Mouse (Mus musculus) olfactory bulb, adult 2 months (tissue): ENCODE measurements at regions not wholly inside any gene's neighbourhood (a gene's known extent, or its start where the extent isn't known, plus 50 kb on each side); places are given as distances from the start of the nearest gene placed in this dataset.

Source experiments
- H3K27ac ChIP-seq: fragments of 200-500 bp; 2 replicates; pipeline ENCODE4 v1.5.1; 2012; ENCODE audit warnings: low read depth, low read length; ENCODE audit not compliant: insufficient read depth
- H3K4me1 ChIP-seq: fragments of 200-500 bp; 2 replicates; pipeline ENCODE4 v1.6.1; 2012; ENCODE audit warnings: low read length; ENCODE audit not compliant: control insufficient read depth, insufficient read depth
- H3K4me3 ChIP-seq: fragments of 200-500 bp; 2 replicates; pipeline ENCODE4 v1.5.1; 2012; ENCODE audit warnings: mild to moderate bottlenecking, low read depth, low read length, moderate library complexity; ENCODE audit not compliant: insufficient read depth
- CTCF ChIP-seq: fragments of 200-500 bp; IDR thresholded peaks from 2 replicates; pipeline ENCODE4 v1.5.1; 2012; ENCODE audit warnings: low read depth, mild to moderate bottlenecking, low read length, moderate library complexity; ENCODE audit not compliant: insufficient read depth
- POLR2A ChIP-seq: fragments of 200-500 bp; IDR thresholded peaks from 2 replicates; pipeline ENCODE4 v1.6.1; 2012; ENCODE audit warnings: mild to moderate bottlenecking, low read depth, low read length, moderate library complexity; ENCODE audit not compliant: insufficient read depth
- WGBS: fragments of 180-500 bp; shearing (Covaris S2); methylation state at CpG from one replicate; pipeline ENCODE4 v1.1.7; 2018; 5-methylcytosine and 5-hydroxymethylcytosine counted together

DNA sequence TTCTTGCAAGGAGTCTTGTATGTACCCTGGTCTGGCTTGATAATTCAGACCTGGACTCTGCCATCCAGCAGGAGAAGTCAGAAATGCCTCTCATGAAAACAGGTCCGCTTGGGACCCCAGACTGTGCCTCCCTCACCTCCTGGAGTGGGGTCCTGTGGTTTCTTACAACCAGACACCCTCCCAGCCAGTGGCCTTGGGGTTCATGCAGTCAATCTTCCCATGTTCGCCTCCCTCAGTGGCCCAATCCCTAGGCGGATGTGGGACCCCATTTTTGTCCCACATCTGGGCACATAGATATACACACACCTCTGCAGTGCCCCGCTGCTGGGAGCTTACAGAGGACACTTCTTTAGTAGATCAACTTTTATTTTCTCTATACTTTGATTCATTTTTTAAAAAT lies 217.7 kb downstream of the Lrfn2 start:
- Histone ChIP-seq H3K4me3 (no peak overlapping the region), H3K27ac (no peak overlapping the region), H3K4me1 (peaks cover 11% of the 10 kb centered on the region)
- 94% methylated on average over 4 of the region's 4 CpGs for WGBS
- TF ChIP-seq CTCF (no peak), POLR2A (no peak)

GRCm38 (mm10) chr17:49150971-49151422 lies 218.8 kb downstream of the Lrfn2 start:
- no peak overlapping the region for H3K4me3 ChIP-seq
- H3K4me1 ChIP-seq, result peaks cover 11% of the 10 kb centered on the region
- 20% methylated on average over 3 of the region's 3 CpGs for WGBS
- no peak overlapping the region for H3K27ac ChIP-seq
- TF ChIP-seq CTCF, result no peak
- no peak for TF ChIP-seq POLR2A

DNA sequence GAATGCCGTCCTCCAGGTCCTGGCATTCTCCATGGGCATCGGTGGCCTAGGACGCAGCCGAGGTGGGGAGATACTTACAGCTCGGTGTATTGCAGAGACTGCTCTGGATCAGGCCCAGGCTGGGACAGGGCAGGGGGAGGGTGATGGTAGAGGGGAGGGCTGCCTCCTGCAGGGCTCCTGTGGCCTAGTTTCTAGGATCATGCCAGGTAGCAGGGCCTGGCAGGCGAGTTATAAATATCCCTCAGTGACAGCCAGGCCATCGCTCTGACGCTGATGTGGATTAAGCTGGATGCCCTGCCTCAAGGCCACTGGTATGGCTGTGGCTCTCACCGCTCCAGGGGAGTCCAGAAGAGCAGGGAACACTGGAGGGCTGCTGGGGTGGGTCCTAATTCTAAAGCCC lies 221.8 kb downstream of the Lrfn2 start:
- Histone ChIP-seq H3K4me1 (peaks cover 17% of the 10 kb centered on the region), H3K4me3 (no peak overlapping the region), H3K27ac (no peak overlapping the region)
- 91% methylated on average over 9 of the region's 9 CpGs for WGBS
- no peak for TF ChIP-seq CTCF
- TF ChIP-seq POLR2A, result no peak

DNA sequence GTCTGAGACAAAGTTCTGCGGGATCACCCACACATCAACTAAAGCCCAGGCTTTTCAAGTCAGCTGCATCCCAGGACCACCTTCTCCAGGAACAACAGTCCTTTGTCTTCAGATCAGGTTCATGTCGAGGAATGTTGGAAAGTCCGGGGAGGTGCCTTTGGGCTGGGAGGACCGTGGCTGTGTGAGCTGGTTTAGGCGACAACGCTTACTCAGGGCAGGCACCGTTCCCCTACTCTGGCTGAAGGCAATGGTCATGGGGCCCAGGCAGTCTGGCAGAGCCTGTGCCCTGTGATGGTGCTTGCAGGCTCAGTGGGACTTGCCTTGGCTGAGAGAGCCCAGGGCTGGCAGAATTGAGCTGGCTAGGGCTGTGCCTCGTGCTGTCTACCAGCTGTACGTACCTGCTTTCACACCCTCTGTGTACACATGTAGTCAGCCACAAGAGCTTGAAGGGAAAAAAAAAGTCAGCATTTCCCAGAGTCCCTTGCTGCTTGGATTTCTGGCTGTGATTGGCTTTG lies 222.9 kb downstream of the Lrfn2 start:
- H3K27ac ChIP-seq, result no peak overlapping the region
- peaks cover 17% of the 10 kb centered on the region for H3K4me1 ChIP-seq
- H3K4me3 ChIP-seq, result no peak overlapping the region
- no peak for TF ChIP-seq POLR2A
- TF ChIP-seq CTCF, result no peak
- 78% methylated on average over 9 of the region's 9 CpGs for WGBS

GRCm38 (mm10) chr17:49157586-49157985 lies 225.4 kb downstream of the Lrfn2 start:
- Histone ChIP-seq H3K4me3 (no peak overlapping the region), H3K4me1 (peaks cover 10% of the 10 kb centered on the region), H3K27ac (no peak overlapping the region)
- TF ChIP-seq POLR2A (no peak), CTCF (no peak)
- WGBS, result 64% methylated on average over 2 of the region's 2 CpGs

- peaks cover 15% of the 10 kb centered on the region for H3K4me1 ChIP-seq
- no peak overlapping the region for H3K27ac ChIP-seq
- WGBS, result 8% methylated on average over 20 of the region's 20 CpGs
- H3K4me3 ChIP-seq, result peak overlapping the region; percentile 14
- no peak for TF ChIP-seq CTCF
- TF ChIP-seq POLR2A, result no peak
These were observed 239.3 kb downstream of the Lrfn2 start for GRCm38 (mm10) chr17:49171252-49172047.

DNA sequence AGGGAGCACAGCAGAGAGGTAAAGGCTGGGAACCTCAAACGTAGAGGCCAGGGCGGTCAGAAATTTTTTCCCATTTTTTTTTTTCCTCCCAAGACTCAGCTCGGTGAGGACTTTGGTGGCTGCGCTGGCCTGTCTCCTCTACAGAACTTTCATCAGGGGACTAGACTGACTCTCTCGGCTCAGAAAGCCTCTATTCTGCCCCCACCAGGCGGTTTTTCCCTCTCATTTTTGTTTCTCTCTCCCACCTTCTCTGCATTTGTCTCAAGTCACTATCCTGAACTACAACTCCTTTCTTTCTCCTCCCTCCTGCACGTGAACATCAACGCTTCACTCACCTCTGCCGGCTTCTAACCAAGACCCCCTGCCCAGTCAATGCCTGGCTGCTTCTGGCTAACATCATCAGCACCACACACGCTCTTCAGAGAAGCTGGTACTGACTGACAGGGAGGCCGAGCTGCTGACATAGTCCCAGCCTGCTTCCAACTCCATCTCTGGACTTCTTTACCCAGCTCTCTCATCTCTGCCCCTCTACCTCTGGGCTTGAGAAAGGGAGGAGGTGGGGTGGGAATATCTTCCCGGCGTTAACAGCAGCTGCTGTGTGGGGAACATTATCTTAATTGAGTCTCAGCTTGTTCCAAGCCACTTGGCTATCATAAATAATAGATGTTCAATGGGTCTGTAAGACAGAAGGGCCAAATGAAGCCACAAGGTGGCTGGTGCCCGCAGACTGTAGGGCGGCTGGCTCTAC lies 240.0 kb downstream of the Lrfn2 start:
- Histone ChIP-seq H3K4me1 (peaks cover 15% of the 10 kb centered on the region), H3K27ac (no peak overlapping the region), H3K4me3 (no peak overlapping the region)
- no peak for TF ChIP-seq POLR2A
- no peak for TF ChIP-seq CTCF
- WGBS, result 18% methylated on average over 15 of the region's 15 CpGs

- TF ChIP-seq POLR2A (no peak), CTCF (no peak)
- H3K4me3 ChIP-seq, result no peak overlapping the region
- H3K4me1 ChIP-seq, result peaks cover 15% of the 10 kb centered on the region
- H3K27ac ChIP-seq, result no peak overlapping the region
- 51% methylated on average over 8 of the region's 8 CpGs for WGBS
These were observed 240.6 kb downstream of the Lrfn2 start for GRCm38 (mm10) chr17:49172800-49173150.
